Comparison of ENCODE assay signal across 20 mouse cellular contexts in genomic region chr10:121264204-121264575, GRCm38 (mm10).
DNase-seq lines count a peak whose midpoint lies in the region; ATAC-seq and TF ChIP-seq lines count a peak whose summit lies in the region.
"Had no signal": no experiment of that assay in that cellular context is flagged by ENCODE, and none has a peak within 500 bp of the region (broad histone marks: within the 10 kb centered on the region; RNA-seq: fewer than 3 reads in every experiment).

No protein-coding gene starts in this region.

- no peak for DNase-seq in kidney, adult 9 months
- DNase-seq in lung, postnatal 0 days (ENCODE audit: low spot score) = peak; percentile 35
- no peak for DNase-seq in lung, postnatal 25 days (ENCODE audit: low spot score)
- DNase-seq in gastrocnemius, postnatal 4 days (ENCODE audit: low spot score in 2 of 2) = no peak
- DNase-seq: adrenal gland, adult 8-10 months; cerebellum, adult 8-10 months; heart, adult 18-20 months; kidney, postnatal 25 days had no signal

- H3K9ac ChIP-seq in kidney, embryonic 16.5 days (replicated peaks; ENCODE audit: low read length) = no peak overlapping the region
- no peak overlapping the region for H3K9ac ChIP-seq in lung, postnatal 0 days (replicated peaks; ENCODE audit: low read depth)
- H3K9ac ChIP-seq in intestine, embryonic 16.5 days (ENCODE audit: low read depth, low read length) = no peak overlapping the region
- no peak overlapping the region for H3K9ac ChIP-seq in stomach, embryonic 16.5 days (ENCODE audit: low read length)
- H3K9ac ChIP-seq: heart, embryonic 13.5 days; neural tube, embryonic 15.5 days had no signal

- no peak for ATAC-seq in kidney, embryonic 16.5 days (ENCODE audit: low FRiP score, low TSS enrichment)
- ATAC-seq in lung, postnatal 0 days = peak; percentile 31; the same call in 1 of the 2 replicates
- ATAC-seq in intestine, embryonic 16.5 days = 0 out of 2 replicates have a peak, but pooled peaks have one; percentile 48
- no peak for ATAC-seq in stomach, embryonic 16.5 days (ENCODE audit: insufficient read depth, low FRiP score)
- ATAC-seq in megakaryocyte-erythroid progenitor cell, adult 5-6 weeks (replicated peaks; ENCODE audit: low FRiP score, low TSS enrichment, poor library complexity, severe bottlenecking) = no peak
- ATAC-seq: hindbrain, postnatal 0 days; midbrain, embryonic 16.5 days; Patski had no signal

- no peaks in the 10 kb centered on the region; the same call in 1 of the 2 replicates for H3K9me3 ChIP-seq in kidney, embryonic 16.5 days (ENCODE audit: low read length)
- no peaks in the 10 kb centered on the region for H3K9me3 ChIP-seq in lung, postnatal 0 days (ENCODE audit: low read length)
- H3K9me3 ChIP-seq in intestine, embryonic 16.5 days (ENCODE audit: control insufficient read depth, low read length) = no peaks in the 10 kb centered on the region
- no peaks in the 10 kb centered on the region for H3K9me3 ChIP-seq in stomach, embryonic 16.5 days (replicated peaks; ENCODE audit: control insufficient read depth, low read length)
- H3K9me3 ChIP-seq: heart, embryonic 13.5 days; limb, embryonic 10.5 days; neural tube, embryonic 15.5 days had no signal

- TF ChIP-seq EP300 in lung, postnatal 0 days (IDR thresholded peaks at IDR 0.05) = no peak

- H3K4me1 ChIP-seq in kidney, embryonic 16.5 days (ENCODE audit: insufficient read depth, low read length) = no peaks in the 10 kb centered on the region
- no peaks in the 10 kb centered on the region for H3K4me1 ChIP-seq in lung, postnatal 0 days (ENCODE audit: insufficient read depth, low read depth, low read length)
- H3K4me1 ChIP-seq in intestine, embryonic 16.5 days (ENCODE audit: control insufficient read depth, insufficient read depth, low read length) = 0 out of 2 replicates have a peak, but pooled peaks cover 4% of the 10 kb centered on the region
- H3K4me1 ChIP-seq in stomach, embryonic 16.5 days (ENCODE audit: control insufficient read depth, insufficient read depth, low read length) = no peaks in the 10 kb centered on the region
- H3K4me1 ChIP-seq: heart, embryonic 13.5 days; neural tube, embryonic 15.5 days had no signal

- H3K27ac ChIP-seq in kidney, embryonic 16.5 days (ENCODE audit: low read length) = peak overlapping the region; percentile 36; the same call in 1 of the 2 replicates
- peak overlapping the region; percentile 35; the same call in 1 of the 2 replicates for H3K27ac ChIP-seq in lung, postnatal 0 days (ENCODE audit: low read length)
- no peak overlapping the region for H3K27ac ChIP-seq in intestine, embryonic 16.5 days (ENCODE audit: low read length)
- no peak overlapping the region for H3K27ac ChIP-seq in stomach, embryonic 16.5 days (ENCODE audit: low read length)
- H3K27ac ChIP-seq: embryonic facial prominence, embryonic 10.5 days; heart, embryonic 13.5 days; hindbrain, postnatal 0 days; limb, embryonic 10.5 days; neural tube, embryonic 15.5 days had no signal

- H3K36me3 ChIP-seq in kidney, embryonic 16.5 days (ENCODE audit: insufficient read depth, low read length) = no peaks in the 10 kb centered on the region
- H3K36me3 ChIP-seq in lung, postnatal 0 days (ENCODE audit: insufficient read depth, low read length) = no peaks in the 10 kb centered on the region
- no peaks in the 10 kb centered on the region for H3K36me3 ChIP-seq in intestine, embryonic 16.5 days (ENCODE audit: control insufficient read depth, insufficient read depth, low read length)
- H3K36me3 ChIP-seq in stomach, embryonic 16.5 days (ENCODE audit: control insufficient read depth, insufficient read depth, low read length) = no peaks in the 10 kb centered on the region
- H3K36me3 ChIP-seq: embryonic facial prominence, embryonic 10.5 days; heart, embryonic 13.5 days; limb, embryonic 10.5 days had no signal

- 54% methylated on average over 7 of the region's 7 CpGs for WGBS in kidney, embryonic 16.5 days
- 29% methylated on average over 7 of the region's 7 CpGs for WGBS in lung, postnatal 0 days
- WGBS in intestine, embryonic 16.5 days = 53% methylated on average over 7 of the region's 7 CpGs
- WGBS in stomach, embryonic 16.5 days = 36% methylated on average over 7 of the region's 7 CpGs

- H3K4me3 ChIP-seq in kidney, embryonic 16.5 days (ENCODE audit: low read length) = no peak overlapping the region
- no peak overlapping the region for H3K4me3 ChIP-seq in lung, postnatal 0 days (ENCODE audit: low read depth, low read length)
- no peak overlapping the region for H3K4me3 ChIP-seq in intestine, embryonic 16.5 days (ENCODE audit: low read length)
- peak overlapping the region; percentile 22; the same call in 1 of the 2 replicates for H3K4me3 ChIP-seq in stomach, embryonic 16.5 days (replicated peaks; ENCODE audit: low read length)
- H3K4me3 ChIP-seq: embryonic facial prominence, embryonic 10.5 days; heart, embryonic 13.5 days; limb, embryonic 10.5 days; neural tube, embryonic 15.5 days had no signal

- no peak for TF ChIP-seq CTCF in lung, postnatal 0 days (IDR thresholded peaks at IDR 0.05)

- H3K4me2 ChIP-seq in kidney, embryonic 16.5 days (replicated peaks; ENCODE audit: low read depth, low read length) = peak overlapping the region; percentile 44
- H3K4me2 ChIP-seq in lung, postnatal 0 days (replicated peaks; ENCODE audit: low read depth, low read length) = peak overlapping the region; percentile 53
- peak overlapping the region; percentile 43; the same call in 1 of the 2 replicates for H3K4me2 ChIP-seq in intestine, embryonic 16.5 days (ENCODE audit: low read depth, low read length)
- H3K4me2 ChIP-seq in stomach, embryonic 16.5 days (ENCODE audit: low read depth, low read length) = peak overlapping the region; percentile 55
- H3K4me2 ChIP-seq: heart, embryonic 13.5 days; liver, embryonic 11.5 days; neural tube, embryonic 15.5 days had no signal

- no peaks in the 10 kb centered on the region; the same call in 1 of the 2 replicates for H3K27me3 ChIP-seq in kidney, embryonic 16.5 days (ENCODE audit: insufficient read depth, low read length)
- H3K27me3 ChIP-seq in lung, postnatal 0 days (replicated peaks; ENCODE audit: insufficient read depth, low read length) = no peaks in the 10 kb centered on the region
- no peaks in the 10 kb centered on the region for H3K27me3 ChIP-seq in intestine, embryonic 16.5 days (replicated peaks; ENCODE audit: control insufficient read depth, insufficient read depth, low read length)
- no peaks in the 10 kb centered on the region for H3K27me3 ChIP-seq in stomach, embryonic 16.5 days (ENCODE audit: control insufficient read depth, insufficient read depth, low read length)
- H3K27me3 ChIP-seq: neural tube, embryonic 15.5 days; Patski had no signal

Comparison
In these comparisons a context has a peak if more than half of its experiments do, and no peak if none do; other contexts are left out.
1. ATAC-seq: peak in lung, postnatal 0 days (single experiment) and intestine, embryonic 16.5 days (single experiment); none in kidney, embryonic 16.5 days (single experiment), stomach, embryonic 16.5 days (single experiment) and megakaryocyte-erythroid progenitor cell, adult 5-6 weeks (single experiment).
2. H3K27ac ChIP-seq: peak in kidney, embryonic 16.5 days (single experiment) and lung, postnatal 0 days (single experiment); none in intestine, embryonic 16.5 days (single experiment) and stomach, embryonic 16.5 days (single experiment).
3. Peak in every context shown above with its lines, with median percentiles within 50 percentile points of each other: H3K4me2 ChIP-seq.